Mouse (Mus musculus) bone marrow, adult 2 months (tissue): ENCODE data around the gene Gbf1. TPM values are rescaled to one million over a fixed set of nuclear protein-coding genes. Genes with fewer than 3 reads are reported as not detected.
A peak's percentile ranks its signal among the peaks of the same experiment; 100 is the strongest.

Experiments used
- H3K27ac ChIP-seq: fragments of 200-500 bp; 2 replicates; pipeline ENCODE4 v1.5.1; 2012; ENCODE audit warnings: low read depth, mild to moderate bottlenecking, control low read depth, inconsistent platforms, low read length; ENCODE audit not compliant: control insufficient read depth, poor library complexity, insufficient read depth
- H3K4me1 ChIP-seq: fragments of 200-500 bp; 2 replicates; pipeline ENCODE4 v1.6.1; 2011; ENCODE audit warnings: low read length; ENCODE audit not compliant: control insufficient read depth, insufficient read depth
- H3K4me3 ChIP-seq: fragments of 200-500 bp; replicated peaks from 2 replicates; pipeline ENCODE3; 2011; ENCODE audit warnings: mild to moderate bottlenecking, low read depth, low read length, control low read depth; ENCODE audit not compliant: control insufficient read depth
- CTCF ChIP-seq: fragments of 200-500 bp; IDR thresholded peaks from 2 replicates; pipeline ENCODE4 v1.5.1; 2011; ENCODE audit warnings: low read length, control low read depth; ENCODE audit not compliant: control insufficient read depth, insufficient read depth
- POLR2A ChIP-seq: fragments of 200-500 bp; IDR thresholded peaks from 2 replicates; pipeline ENCODE4 v1.6.1; 2011; ENCODE audit warnings: low read depth, mild to moderate bottlenecking, control low read depth, low read length, borderline replicate concordance; ENCODE audit not compliant: control insufficient read depth
- WGBS: fragments of 180-500 bp; shearing (Covaris S2); methylation state at CpG from one replicate; pipeline ENCODE4 v1.1.7; 2018; 5-methylcytosine and 5-hydroxymethylcytosine counted together
- polyA plus RNA-seq: library from polyadenylated mRNA; stranded (reverse); fragments of >200 nt; gene quantifications from 2 replicates; pipeline ENCODE4 v1.2.4, GENCODE M21; 2011; ENCODE audit warnings: low replicate concordance; ENCODE audit not compliant: missing spikeins, insufficient read depth, insufficient read length

The Gbf1 gene
- polyA plus RNA-seq, 1 experiment, result 44.3 TPM

DNA sequence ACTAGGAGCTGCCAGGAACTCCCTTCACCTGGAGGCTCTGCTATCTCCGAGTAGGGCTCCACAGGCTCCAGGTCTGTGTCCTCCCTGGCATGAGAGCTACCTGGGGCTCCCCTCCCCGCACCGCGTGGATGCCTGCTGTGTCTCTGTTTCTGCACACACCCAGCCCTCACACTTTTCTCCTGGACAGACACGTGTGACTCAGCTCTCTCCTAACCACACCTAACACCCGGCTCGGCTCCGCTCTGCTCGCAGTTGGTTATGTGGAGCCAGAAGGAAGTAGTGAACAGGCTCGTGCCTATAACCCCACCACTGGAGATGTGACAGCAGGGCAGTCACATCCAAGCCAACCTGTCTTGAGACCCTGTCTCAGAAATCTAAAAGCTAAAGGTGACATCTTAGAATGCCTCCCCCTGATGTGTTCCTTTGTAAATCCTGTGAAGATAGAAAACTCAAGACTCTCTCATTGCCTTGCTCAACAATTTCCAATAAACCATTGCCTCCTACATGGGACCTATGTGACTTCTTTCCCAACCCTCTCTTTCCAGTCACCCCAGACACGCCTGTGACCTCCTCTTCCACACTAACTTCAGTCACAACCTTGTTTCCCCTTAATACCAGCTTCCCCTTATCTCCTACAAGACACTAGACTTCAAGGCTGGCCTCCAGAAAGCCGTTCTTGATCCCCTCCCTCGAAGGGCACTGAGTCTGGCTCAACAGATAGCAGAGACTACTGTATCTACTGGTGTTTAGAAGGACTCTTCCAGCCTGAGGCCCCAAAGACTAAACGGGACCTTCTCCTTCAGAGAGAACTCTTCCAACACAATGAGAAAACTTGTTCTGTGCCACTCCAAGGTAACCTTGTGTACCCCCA is 162.8 kb downstream of the Gbf1 start:
- Histone ChIP-seq H3K4me3 (no peak overlapping the region), H3K4me1 (peaks cover 5% of the 10 kb centered on the region), H3K27ac (peak overlapping the region; percentile 9)
- TF ChIP-seq CTCF (no peak), POLR2A (no peak)
- WGBS, result 5% methylated on average over 14 of the region's 14 CpGs

DNA sequence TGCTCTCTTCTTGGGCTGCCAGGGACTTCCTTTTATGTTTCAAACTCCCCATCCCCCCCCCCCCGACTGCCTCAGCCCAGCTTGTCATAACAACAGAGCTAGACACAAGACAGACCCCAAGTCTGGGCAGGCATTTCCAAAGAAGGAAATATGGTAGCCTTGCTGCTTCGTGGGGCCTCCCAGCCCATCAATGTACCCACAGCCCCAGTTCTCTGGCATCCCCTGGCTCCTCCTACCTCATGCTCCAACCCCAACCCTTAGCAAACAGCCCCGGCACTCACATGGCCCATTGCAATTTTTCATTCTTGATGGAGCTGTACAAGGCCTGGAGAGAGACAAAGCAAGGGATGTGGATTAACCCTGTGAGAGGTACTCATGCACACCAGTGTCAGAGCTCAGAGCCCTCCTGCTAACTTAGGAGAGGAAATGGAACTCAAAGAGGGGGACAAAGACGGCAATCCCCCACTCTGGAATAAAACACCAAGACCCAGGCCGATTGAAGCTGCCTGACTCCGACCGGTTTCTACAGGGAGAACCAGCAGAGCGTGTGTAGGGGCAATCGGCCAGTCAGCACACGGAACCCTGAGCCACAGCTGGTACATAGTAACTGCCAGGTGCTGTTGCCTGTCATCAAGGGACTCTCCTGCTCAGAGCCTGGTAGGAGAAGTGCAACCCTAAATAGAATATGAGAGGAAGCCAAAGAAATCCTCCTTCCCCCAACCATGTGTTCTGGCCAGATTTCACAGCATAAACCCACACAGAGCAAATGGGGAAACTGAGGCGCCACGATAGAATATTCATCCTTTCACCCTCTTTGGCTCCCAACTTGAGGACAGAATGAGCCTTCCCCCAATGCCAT is 163.7 kb downstream of the Gbf1 start:
- Histone ChIP-seq H3K4me3 (no peak overlapping the region), H3K4me1 (peaks cover 5% of the 10 kb centered on the region), H3K27ac (peak overlapping the region; percentile 22; the same call in 1 of the 2 replicates)
- TF ChIP-seq POLR2A (no peak), CTCF (no peak)
- WGBS, result 54% methylated on average over 12 of the region's 12 CpGs

DNA sequence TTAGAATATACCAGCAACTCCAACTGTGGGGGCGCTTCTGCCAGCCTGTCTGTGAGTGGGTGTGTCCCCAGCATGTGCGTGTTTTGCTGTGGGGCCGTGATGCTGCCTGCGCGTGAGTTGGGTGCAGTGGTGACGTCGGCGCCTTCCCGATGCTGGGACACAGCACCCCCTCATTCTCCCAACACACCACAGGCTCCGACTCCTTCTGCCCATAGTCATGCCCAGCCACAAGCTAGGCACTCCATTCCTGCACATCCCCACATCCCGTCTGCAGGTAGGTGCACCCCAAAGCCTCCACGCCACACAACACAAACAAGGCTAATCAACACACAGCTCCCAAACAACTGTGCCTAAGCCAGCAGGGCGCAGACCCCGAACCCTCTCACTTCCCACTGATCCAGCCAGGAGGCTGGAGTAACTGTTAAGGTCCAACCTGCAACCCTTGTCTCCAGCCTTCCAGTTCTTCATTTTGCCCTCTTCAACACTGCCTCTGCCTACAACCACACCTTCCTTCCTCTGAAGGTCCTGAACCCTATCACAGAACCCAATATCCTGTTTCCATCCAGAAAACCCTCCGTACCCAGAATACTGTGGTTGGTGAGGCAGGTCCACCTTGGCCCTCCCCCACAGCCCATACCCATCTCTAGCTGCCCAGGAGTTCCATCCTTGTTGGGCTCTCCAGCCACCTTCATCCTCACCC is 164.7 kb downstream of the Gbf1 start:
- 36% methylated on average over 15 of the region's 15 CpGs for WGBS
- H3K4me1 ChIP-seq, result peaks cover 5% of the 10 kb centered on the region
- no peak for TF ChIP-seq CTCF
- TF ChIP-seq POLR2A, result no peak
- no peak overlapping the region for H3K4me3 ChIP-seq
- no peak overlapping the region; the same call in 1 of the 2 replicates for H3K27ac ChIP-seq

DNA sequence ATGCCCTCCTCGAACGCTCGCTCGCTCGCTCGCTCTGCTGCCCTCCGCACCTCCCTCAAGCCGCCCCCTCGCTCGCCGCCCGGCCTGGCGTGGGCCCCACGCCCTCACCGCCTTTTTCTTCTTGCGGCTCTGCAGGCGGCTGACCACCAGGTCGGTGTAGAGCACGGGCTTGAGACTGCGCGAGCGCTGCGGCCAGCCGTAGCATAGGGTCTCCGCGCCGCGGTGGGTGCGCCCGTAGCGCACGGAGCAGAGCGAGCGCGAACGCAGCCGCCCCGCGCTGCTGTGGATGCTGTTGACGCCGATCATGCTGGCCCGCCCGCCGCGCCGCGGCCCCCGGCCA is 165.2 kb downstream of the Gbf1 start:
- H3K4me3 ChIP-seq, result no peak overlapping the region
- H3K4me1 ChIP-seq, result peaks cover 5% of the 10 kb centered on the region
- no peak overlapping the region; the same call in 1 of the 2 replicates for H3K27ac ChIP-seq
- WGBS, result 1% methylated on average over 48 of the region's 48 CpGs
- TF ChIP-seq POLR2A (no peak), CTCF (no peak)

DNA sequence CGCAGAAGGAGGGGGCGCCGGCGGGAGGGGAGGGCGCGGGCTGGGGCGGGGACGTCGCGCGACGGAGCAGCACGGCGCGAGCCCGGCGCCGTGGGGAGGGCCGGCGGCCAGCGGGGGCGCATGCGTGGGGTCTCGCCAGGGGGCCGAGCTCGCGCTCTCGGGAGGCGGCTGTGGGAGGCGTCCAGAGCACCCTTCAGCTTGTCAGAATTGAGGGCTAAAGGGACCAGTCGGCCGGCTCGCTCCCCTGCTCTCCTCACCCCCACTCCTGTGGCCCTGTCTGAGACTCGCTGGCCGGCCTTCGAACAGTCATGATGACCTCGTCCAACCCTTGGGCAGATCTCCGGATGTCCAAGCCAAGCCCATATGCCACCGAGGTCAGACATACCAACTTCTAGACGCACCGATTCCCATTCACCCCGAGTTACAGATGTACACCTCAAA is 165.7 kb downstream of the Gbf1 start:
- Histone ChIP-seq H3K27ac (no peak overlapping the region), H3K4me3 (no peak overlapping the region), H3K4me1 (peaks cover 5% of the 10 kb centered on the region)
- 3% methylated on average over 33 of the region's 42 CpGs for WGBS
- no peak for TF ChIP-seq POLR2A
- no peak for TF ChIP-seq CTCF

DNA sequence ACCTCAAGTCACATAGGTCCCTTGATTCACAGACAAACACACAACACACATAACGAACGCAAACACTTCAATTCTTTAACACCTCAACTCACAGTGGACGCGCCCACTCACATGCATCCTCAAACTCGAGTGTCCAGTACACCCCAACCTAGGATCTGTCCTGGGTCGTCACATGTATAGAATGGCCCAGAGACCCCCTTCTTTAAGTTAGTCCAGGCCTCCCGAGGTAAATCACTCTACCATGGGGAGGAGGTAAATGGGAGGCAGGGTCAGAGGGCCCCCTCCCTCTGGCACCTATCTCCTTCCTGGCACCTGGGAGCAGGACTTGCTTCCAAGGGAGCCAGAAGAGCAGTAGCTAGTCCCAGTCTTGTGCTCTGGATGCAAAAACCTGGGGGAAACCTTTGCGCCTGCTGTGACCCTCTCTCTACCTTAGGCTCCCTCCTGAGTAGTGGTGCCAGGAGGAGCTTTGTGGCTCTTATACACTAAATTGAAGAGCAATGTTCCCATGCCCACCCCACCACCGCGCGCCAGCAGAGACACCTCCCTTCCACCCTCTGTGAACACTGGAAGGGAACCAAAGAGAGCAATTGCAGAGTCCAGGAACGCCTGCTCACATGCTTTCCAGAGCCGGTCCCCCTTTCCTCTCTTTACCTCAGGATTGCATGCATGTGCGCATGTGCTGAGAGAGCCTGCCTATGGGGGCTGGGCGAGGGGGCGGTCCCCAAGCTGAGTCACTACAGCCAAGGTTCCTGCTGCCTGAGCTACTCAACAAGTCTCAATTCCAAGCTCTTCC is 166.5 kb downstream of the Gbf1 start:
- no peak overlapping the region for H3K27ac ChIP-seq
- H3K4me3 ChIP-seq, result no peak overlapping the region
- peaks cover 5% of the 10 kb centered on the region for H3K4me1 ChIP-seq
- 16% methylated on average over 16 of the region's 16 CpGs for WGBS
- no peak for TF ChIP-seq CTCF
- no peak for TF ChIP-seq POLR2A

DNA sequence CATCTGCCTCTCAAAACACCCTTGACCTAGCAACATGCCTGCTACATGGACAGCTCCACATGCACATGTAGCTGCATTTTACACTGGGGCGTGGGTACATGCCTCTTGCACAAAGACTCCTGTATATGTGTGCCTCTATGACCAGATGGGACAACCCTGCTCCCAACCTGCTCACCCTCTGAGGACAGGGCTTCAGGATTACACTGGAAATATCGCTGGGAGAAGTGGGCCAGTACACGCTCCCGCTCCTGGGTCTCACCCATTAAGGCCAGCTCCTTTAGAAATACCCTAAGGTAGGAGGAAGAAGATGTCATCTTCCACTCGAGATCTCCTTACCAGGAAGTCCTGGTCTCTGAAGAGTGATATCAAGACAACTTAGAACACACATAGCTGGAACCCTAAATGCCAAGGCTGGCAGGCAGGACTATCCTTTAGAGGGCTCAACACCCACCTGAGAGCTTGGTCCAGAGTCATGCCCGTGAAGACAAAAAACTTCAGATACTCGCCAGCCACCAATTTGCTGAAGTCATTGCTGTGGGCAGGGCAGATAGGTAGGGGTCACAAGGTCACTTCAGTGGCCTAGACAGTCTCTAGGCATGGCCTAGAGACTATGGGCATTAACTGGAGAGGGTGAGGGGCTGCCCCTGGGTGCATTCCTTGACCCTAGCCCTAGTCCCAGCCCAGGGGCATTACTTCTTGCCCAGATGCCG is 167.9 kb downstream of the Gbf1 start:
- Histone ChIP-seq H3K4me3 (no peak overlapping the region), H3K27ac (no peak overlapping the region), H3K4me1 (peaks cover 1% of the 10 kb centered on the region; the same call in 1 of the 2 replicates)
- TF ChIP-seq POLR2A (no peak), CTCF (no peak)
- WGBS, result 71% methylated on average over 8 of the region's 8 CpGs
